ENCODE assay signal across 8 mouse cellular contexts in the genomic region with DNA sequence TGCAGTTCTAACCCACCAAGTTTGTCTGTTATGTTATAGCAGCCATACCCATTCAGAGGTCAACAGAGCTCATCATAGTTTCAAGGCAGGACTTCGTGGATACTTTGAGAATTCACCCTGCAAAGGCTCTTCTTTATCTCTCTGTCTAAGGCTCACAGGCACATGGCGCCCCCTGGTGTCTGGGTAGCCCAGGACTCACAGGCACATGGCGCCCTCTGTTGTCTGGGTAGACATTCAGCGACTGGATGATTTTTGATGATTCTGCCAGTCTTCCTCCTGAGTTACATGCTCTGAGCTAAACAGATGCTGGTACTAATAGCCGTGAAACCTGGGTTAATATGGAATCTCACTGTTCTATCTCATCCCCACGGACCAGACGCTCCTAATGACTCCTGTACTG. TPM values are rescaled to one million over a fixed set of nuclear protein-coding genes. Genes with fewer than 3 reads are reported as not detected.
DNase-seq lines count a peak whose midpoint lies in the region; ATAC-seq lines count a peak whose summit lies in the region.

No protein-coding gene starts in this region.

- no peaks in the 10 kb centered on the region for H3K36me3 ChIP-seq in neural tube, embryonic 15.5 days

- no peaks in the 10 kb centered on the region for H3K9me3 ChIP-seq in neural tube, embryonic 15.5 days (replicated peaks)

- H3K9ac ChIP-seq in neural tube, embryonic 15.5 days (replicated peaks), result no peak overlapping the region

- 68% methylated on average over 7 of the region's 7 CpGs for WGBS in neural tube, embryonic 15.5 days

- peaks cover 16% of the 10 kb centered on the region; the same call in 1 of the 2 replicates for H3K4me1 ChIP-seq in neural tube, embryonic 15.5 days

- H3K4me2 ChIP-seq in neural tube, embryonic 15.5 days, result no peak overlapping the region

- peak; percentile 7 for DNase-seq in gastrocnemius, adult 18-20 months (ENCODE audit: low spot score)
- no peak for DNase-seq in gastrocnemius, postnatal 25 days
- DNase-seq in urinary bladder, postnatal 25 days (ENCODE audit: low spot score), result peak; percentile 23
- DNase-seq in urinary bladder, adult 2 months (ENCODE audit: low spot score), result no peak
- peak; percentile 60 for DNase-seq in embryo, embryonic 10 days (ENCODE audit: low spot score)
- DNase-seq in left cerebral cortex, postnatal 14 days (ENCODE audit: low spot score in 2 of 2), result peak; percentile 56 to 69
- DNase-seq in retina, postnatal 1 day, result peak; percentile 58

- intact Hi-C loops in left cerebral cortex, postnatal 14 days (cut with DNase I), result no loop called here

- no peaks in the 10 kb centered on the region for H3K27me3 ChIP-seq in neural tube, embryonic 15.5 days (replicated peaks)

- no peak overlapping the region for H3K27ac ChIP-seq in neural tube, embryonic 15.5 days (replicated peaks)

- H3K4me3 ChIP-seq in neural tube, embryonic 15.5 days (replicated peaks), result no peak overlapping the region

- ATAC-seq in neural tube, embryonic 15.5 days (ENCODE audit: low FRiP score), result no peak

RNA-seq across cellular contexts. Expression of a gene that starts 34.3 kb away (rescaled TPM):
- not detected for total RNA-seq in gastrocnemius, adult 18-20 months (2021)
- not detected for total RNA-seq in gastrocnemius, postnatal 25 days (2021)
- 0.08 and 0.18 TPM in 2 replicates for polyA plus RNA-seq in urinary bladder, adult 2 months (2012; rRNA removed)
- under 1 TPM in 1 of 2 experiments, not detected in 1; 0.30 TPM for total RNA-seq in left cerebral cortex, postnatal 14 days (2021)
- 0.09 and 1.0 TPM in 2 replicates for polyA plus RNA-seq in neural tube, embryonic 15.5 days (2015; fragmentation: Nextera tagmentation; extraction: Ambion mirVana)

Comparison
In these comparisons a context has a peak if more than half of its experiments do, and no peak if none do; other contexts are left out.
1. DNase-seq: peak in gastrocnemius, adult 18-20 months (single experiment), urinary bladder, postnatal 25 days (single experiment), embryo, embryonic 10 days (single experiment), left cerebral cortex, postnatal 14 days (2 of 2) and retina, postnatal 1 day (single experiment); none in gastrocnemius, postnatal 25 days (single experiment) and urinary bladder, adult 2 months (single experiment).